Mouse (Mus musculus): ENCODE measurements around the gene Pten.
"Not testable (repeated sequence)": the region's sequence is repeated elsewhere in the genome, so short reads cannot be mapped to it uniquely, and the experiment has no call there.

- TF ChIP-seq NELFE (IDR thresholded peaks at IDR 0.05; ENCODE audit: low read depth, low read length); CTCF (conservative IDR thresholded peaks at IDR 0.05 in 1 of 2, IDR thresholded peaks at IDR 0.05 in 1 of 2; ENCODE audit: low read depth in 2 of 2, low read length in 2 of 2); POLR2A (IDR thresholded peaks at IDR 0.05; ENCODE audit: low read depth, low read length); ELF1 (IDR thresholded peaks at IDR 0.05; ENCODE audit: low read depth, low read length); RAD21 (IDR thresholded peaks at IDR 0.05; ENCODE audit: low read depth, low read length); ZMIZ1 (IDR thresholded peaks at IDR 0.05; ENCODE audit: low read depth, low read length); NRF1 (IDR thresholded peaks at IDR 0.05; ENCODE audit: low read depth, low read length); TCF12 (IDR thresholded peaks at IDR 0.05; ENCODE audit: low read depth, low read length); EP300 (IDR thresholded peaks at IDR 0.05; ENCODE audit: low read length): not testable (repeated sequence)
Observed at GRCm38 (mm10) chr19:32788016-32788415, 30.7 kb downstream of the Pten start.
